Mouse (Mus musculus) heart, adult 9 months (tissue): ENCODE data around the gene Tgm7.

Experiments used
- DNase-seq, 2 experiments: peaks; one replicate each; pipeline ENCODE4 v3.0.0; 2022; ENCODE audit warnings: low spot score in 2 of 2

Gene Tgm7

DNA sequence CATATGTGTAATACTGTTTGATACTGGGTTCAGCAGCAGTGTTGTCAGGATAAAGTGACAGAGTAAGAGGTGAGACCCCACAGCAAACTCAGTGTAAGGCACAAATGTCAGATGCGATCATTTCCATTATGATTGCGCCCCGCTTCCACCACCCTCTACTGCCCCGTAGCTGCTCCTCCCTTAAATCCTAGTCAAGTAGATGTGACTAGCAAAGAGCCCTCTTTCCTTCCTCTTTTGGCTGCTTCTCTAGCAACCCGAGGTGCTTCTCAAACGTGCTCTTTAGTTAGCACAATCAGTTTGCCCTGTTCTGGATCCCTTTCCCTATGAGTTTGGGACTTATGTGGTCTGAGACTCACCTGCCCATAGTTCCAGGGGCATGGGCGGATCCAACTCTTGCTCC lies 34.8 kb downstream of the Tgm7 start:
- DNase-seq = no peak

DNA sequence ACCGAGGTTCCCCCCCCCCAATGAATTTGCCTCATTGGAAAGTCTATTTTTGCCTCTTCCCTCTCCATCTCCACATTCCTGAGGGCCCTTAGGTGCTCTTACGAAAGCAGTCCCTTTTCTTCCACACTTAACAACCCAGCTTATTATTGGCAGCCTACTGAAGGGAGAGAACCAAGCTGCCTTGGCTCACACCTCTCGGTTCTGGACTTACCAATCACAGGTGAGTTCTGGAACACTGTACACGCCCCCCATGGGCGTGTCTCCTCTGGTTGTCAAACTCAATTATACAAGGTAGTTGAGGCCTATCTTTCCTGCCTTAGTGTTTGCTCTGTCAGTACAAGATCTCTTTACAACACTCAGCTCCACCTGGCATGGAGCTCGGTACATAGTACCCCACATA lies 37.7 kb downstream of the Tgm7 start:
- no peak for DNase-seq

DNA sequence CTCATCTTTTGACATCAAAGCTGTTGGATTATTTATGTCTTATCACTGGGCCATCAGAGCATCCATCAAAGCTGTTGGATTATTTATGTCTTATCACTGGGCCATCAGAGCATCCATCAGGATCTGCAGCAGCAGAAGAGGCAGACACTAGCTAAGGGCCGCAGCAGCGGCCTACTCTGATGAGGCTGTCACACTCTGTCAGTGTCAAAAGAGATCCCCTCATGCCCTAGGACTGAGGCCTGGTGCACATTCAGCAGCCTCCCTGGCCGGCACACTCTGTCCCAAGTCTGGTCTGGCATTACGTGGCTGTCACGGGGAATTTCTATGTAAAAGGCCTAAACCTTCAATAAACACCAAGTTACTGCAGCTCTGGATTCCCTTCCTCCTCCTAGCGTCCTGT lies 40.1 kb downstream of the Tgm7 start:
- no peak for DNase-seq

DNA sequence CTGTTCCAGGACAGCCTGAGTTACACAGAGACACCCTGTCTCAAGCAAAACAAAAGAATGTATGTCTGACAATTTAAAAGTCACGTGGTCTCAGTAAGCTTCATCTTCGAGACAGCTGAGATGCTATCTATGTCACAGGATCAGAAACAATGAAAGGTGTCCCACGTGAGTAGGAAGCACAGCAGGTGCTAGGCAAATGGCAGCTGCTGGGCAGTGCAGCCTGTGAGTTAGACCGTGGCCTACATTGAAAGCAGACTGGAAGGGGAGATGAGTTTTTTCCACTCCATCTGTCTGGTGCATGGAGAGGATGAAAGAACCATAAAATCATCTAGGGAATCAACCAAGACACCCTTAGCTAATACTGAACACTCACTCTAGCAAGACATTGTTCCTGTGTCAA lies 42.5 kb downstream of the Tgm7 start:
- DNase-seq = no peak

DNA sequence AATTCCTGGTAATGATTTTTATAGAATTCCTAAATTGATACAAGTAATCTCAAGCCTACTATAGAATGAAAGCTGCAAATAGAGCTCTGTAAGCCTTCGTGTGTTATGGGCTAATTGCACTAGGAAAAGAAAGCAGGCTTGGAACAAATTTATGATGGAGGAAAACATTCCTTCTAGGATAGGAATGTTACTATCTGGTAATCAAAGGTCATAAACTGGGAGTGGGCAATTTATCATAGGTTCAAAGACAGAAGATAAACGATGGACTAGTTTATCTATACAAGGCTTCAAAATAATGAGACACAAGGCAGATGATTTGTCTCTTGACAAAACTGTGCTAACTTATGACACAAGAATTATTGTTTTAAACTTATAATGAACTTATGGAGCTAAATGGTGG lies 48.3 kb downstream of the Tgm7 start:
- no peak for DNase-seq

DNA sequence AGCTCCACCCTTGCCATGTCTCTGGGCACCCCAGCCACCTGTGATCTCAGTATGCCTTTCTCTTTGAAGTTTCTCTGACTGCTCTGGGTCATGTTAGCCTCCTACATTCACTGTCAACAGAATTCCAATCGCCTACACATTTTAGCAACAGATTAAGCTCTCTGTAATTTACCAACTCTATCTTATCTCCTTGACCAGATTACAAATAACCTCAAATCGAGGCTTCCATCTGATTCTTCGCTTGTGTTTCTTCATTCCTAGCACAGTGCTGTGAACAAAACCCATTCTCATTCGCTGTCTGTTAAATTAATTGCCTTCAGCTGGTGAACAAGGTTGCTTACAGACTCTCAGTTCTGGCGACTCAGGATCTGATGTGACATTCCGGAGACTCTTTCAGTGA lies 51.6 kb downstream of the Tgm7 start:
- DNase-seq = no peak

DNA sequence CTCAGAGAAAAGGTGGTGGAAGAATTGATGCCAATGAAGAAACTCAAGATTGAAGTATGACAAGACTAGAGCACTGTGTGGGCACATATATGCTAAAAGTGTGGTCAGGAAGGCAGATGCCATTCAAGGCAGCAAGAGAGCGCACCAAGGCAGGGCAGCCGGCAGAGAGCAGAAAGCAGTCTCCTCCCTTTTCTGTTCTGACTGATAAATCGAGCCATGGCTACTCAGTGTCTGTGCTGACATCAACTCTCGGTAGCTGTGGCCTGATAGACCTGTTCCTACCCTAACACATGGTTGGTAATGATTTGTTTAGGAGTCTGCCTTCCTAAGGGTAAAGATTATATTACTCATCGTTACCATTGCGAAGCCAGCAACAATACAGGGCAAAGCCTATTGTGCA lies 53.7 kb downstream of the Tgm7 start:
- no peak for DNase-seq

DNA sequence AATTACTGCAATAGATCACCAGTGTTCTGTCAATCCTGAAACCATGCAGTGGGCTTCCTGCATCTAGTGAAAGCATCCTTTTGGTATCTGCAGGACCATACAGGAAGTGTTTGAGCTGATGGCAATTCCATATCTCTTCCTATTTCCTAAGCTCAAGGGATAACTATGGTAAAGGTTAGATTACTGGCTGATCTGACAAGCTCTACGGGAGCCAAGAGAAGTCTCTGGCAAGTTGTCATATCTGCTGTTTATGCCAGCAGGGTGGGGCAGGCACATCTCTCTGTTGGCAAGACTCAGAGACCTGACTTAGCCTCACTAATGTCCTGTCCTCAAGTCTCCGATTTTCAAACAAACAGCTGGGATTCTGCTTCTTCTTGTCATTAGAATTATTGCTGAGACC lies 55.5 kb downstream of the Tgm7 start:
- DNase-seq = no peak

DNA sequence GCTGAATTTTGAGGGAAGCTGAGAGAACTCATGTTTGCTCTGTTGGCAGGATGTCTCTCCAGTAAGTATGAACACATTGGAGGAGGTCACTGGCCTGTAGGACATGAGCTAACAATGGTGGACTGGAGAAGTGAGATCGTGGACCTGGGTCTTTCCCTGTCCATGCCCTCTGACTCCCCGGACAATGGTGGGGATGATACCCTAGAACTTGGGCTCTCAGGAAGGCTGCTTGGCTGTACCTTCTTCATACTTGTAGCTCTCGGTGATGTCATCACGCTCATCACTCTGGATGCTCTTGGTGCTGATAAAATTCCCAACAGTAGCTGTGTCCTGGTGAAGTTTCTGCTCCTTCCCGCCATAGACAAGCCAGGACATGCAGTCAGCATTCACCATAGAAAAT lies 57.4 kb downstream of the Tgm7 start:
- no peak for DNase-seq

DNA sequence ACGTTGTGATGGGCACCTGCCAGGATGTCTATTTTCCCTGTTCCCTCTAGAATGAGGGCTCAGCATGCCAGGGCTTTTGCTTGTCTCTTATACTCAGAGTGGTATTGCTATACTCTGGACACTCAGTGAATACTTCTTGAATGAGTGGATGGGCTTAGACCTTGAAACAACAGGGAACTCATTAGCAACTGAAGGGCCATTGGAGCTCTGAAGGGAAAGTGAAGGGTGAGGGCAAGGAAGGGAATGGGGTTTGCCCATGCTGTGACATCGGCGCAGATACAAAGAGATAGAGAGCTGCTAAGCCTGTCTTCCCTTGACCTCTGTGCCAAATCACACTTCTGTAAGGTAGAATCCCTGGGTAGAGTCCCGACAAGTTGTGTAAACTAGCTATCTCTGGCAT lies 63.9 kb downstream of the Tgm7 start:
- DNase-seq = no peak
